Mouse (Mus musculus) lung, postnatal 0 days (tissue): ENCODE measurements at regions not wholly inside any gene's neighbourhood (a gene's known extent, or its start where the extent isn't known, plus 50 kb on each side); places are given as distances from the start of the nearest gene placed in this dataset.

Experiments used
- CTCF ChIP-seq: IDR thresholded peaks from 2 replicates; pipeline ENCODE4 v1.5.1; 2016; ENCODE audit warnings: antibody characterized with exemption, mild to moderate bottlenecking
- EP300 ChIP-seq: IDR thresholded peaks from 2 replicates; pipeline ENCODE4 v1.6.1; 2016; ENCODE audit warnings: antibody characterized with exemption, mild to moderate bottlenecking, control low read depth

- TF ChIP-seq CTCF (no peak), EP300 (no peak)
These were observed 122.6 kb upstream of the Fstl4 start for GRCm38 (mm10) chr11:52641725-52642338.
